Mouse (Mus musculus) neural tube, embryonic 15.5 days (tissue): ENCODE measurements around the gene Slamf6. TPM values are rescaled to one million over a fixed set of nuclear protein-coding genes. Genes with fewer than 3 reads are reported as not detected.

Source experiments
- polyA plus RNA-seq: library from polyadenylated mRNA; unstranded; fragments of >200 nt; fragmentation: Nextera tagmentation; extraction: Ambion mirVana; gene quantifications from 2 replicates; pipeline ENCODE4 v1.2.1, GENCODE M21; 2015

Gene Slamf6
- polyA plus RNA-seq, 1 experiment from 2014 or later = 0.14 TPM

Other genes with a start within 250 kb of the Slamf6 start
- 1.3 and 11.7 TPM in 2 replicates for gene Cd48, start 235.5 kb upstream of the Slamf6 start, polyA plus RNA-seq
- 0.12 and 0.84 TPM in 2 replicates for gene Slamf1, start 150.4 kb upstream of the Slamf6 start, polyA plus RNA-seq
- 1.4 and 3.6 TPM in 2 replicates for gene Cd84, start 77.8 kb upstream of the Slamf6 start, polyA plus RNA-seq
- gene Gm10521, start 21.9 kb upstream of the Slamf6 start, polyA plus RNA-seq = not detected in 2 replicates
- 37.3 and 40.1 TPM in 2 replicates for gene Vangl2, start 110.9 kb downstream of the Slamf6 start, polyA plus RNA-seq
- gene Nhlh1, start 140.1 kb downstream of the Slamf6 start, polyA plus RNA-seq = 2.2 and 2.6 TPM in 2 replicates
- gene Copa, start 165.0 kb downstream of the Slamf6 start, polyA plus RNA-seq = 174 and 182 TPM in 2 replicates
- gene Ncstn, start 165.3 kb downstream of the Slamf6 start, polyA plus RNA-seq = 100 and 109 TPM in 2 replicates
- gene Pex19, start 209.2 kb downstream of the Slamf6 start, polyA plus RNA-seq = 154 and 162 TPM in 2 replicates
- 84.5 and 93.4 TPM in 2 replicates for gene Dcaf8, start 230.6 kb downstream of the Slamf6 start, polyA plus RNA-seq